Mouse (Mus musculus): Measurements from ENCODE around the gene Cacna1h. TPM values are rescaled to one million over a fixed set of nuclear protein-coding genes. Genes with fewer than 3 reads are reported as not detected.

The Cacna1h gene
- polyA plus RNA-seq (2012; ENCODE audit: insufficient read depth, insufficient read length, low replicate concordance, missing spikeins): not detected in 2 replicates

- TF ChIP-seq POLR2A (IDR thresholded peaks at IDR 0.05; ENCODE audit: insufficient read depth, low read depth, low read length) (no peak), CTCF (IDR thresholded peaks at IDR 0.05; ENCODE audit: insufficient read depth, low read depth, low read length) (peak; percentile 66)
- WGBS: under 1% methylated on average over 101 of the region's 103 CpGs
- Histone ChIP-seq H3K4me1 (ENCODE audit: control insufficient read depth, insufficient read depth, low read length) (peaks cover 47% of the 10 kb centered on the region), H3K27ac (ENCODE audit: insufficient read depth, low read depth, low read length) (peak within 1 kb of the TSS; percentile 47), H3K4me3 (ENCODE audit: insufficient read depth, low read depth, low read length) (peak within 1 kb of the TSS; percentile 67)
Observed at GRCm38 (mm10) chr17:25433617-25434606, at the start of gene Cacna1h. Gene Cacna1h, minus strand, starts transcription at chr17:25433783.

DNA sequence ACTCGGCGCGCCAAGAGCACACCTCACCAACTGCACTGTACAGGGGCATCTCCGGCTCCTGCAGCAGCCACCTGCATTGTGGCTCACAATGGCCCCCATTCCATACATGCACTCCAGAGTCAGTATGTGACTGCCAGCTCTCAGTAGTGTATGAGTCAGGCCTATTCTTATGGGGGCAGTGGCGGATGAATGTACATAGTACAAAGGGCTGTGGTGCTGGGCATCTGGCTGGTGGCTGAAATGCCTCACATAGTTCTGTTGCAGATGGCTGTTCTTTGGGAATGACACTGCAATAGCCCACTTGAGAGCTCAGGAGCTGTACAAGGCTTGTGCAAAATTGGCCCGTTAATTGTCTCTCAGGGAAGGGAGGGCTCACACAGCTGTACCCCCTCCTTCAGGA lies 48.5 kb upstream of the Cacna1h start:
- no peak for TF ChIP-seq POLR2A (IDR thresholded peaks at IDR 0.05; ENCODE audit: insufficient read depth, low read depth, low read length)
- TF ChIP-seq CTCF (IDR thresholded peaks at IDR 0.05; ENCODE audit: insufficient read depth, low read depth, low read length): no peak
- H3K4me3 ChIP-seq (ENCODE audit: insufficient read depth, low read depth, low read length): no peak overlapping the region
- H3K4me1 ChIP-seq (ENCODE audit: control insufficient read depth, insufficient read depth, low read length): peaks cover 5% of the 10 kb centered on the region
- H3K27ac ChIP-seq (ENCODE audit: insufficient read depth, low read depth, low read length): no peak overlapping the region
- 86% methylated on average over 6 of the region's 6 CpGs for WGBS

DNA sequence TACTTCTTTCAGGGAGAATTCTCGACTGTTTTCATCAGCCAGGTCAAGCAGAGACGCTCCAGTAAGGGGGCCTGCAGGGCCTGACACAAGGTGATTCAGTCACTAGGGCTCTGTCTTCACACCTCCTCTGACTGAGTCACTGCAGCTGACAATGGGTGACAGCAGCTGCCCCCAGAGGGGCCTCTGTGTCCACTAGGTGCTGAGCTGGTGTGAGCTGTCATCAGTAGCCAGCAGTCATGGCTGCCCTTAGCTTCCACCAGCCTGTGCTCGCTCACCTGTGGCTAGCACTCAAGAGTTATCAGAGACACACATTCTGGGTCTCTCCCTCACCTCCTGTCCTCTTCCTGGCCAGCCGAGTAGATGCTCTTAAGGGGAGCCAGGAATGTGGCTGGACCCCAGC lies 47.2 kb upstream of the Cacna1h start:
- Histone ChIP-seq H3K27ac (ENCODE audit: insufficient read depth, low read depth, low read length) (no peak overlapping the region), H3K4me3 (ENCODE audit: insufficient read depth, low read depth, low read length) (no peak overlapping the region), H3K4me1 (ENCODE audit: control insufficient read depth, insufficient read depth, low read length) (peaks cover 3% of the 10 kb centered on the region)
- no peak for TF ChIP-seq CTCF (IDR thresholded peaks at IDR 0.05; ENCODE audit: insufficient read depth, low read depth, low read length)
- no peak for TF ChIP-seq POLR2A (IDR thresholded peaks at IDR 0.05; ENCODE audit: insufficient read depth, low read depth, low read length)
- WGBS: 81% methylated on average over 4 of the region's 4 CpGs

GRCm38 (mm10) chr17:25480152-25480551 lies 46.6 kb upstream of the Cacna1h start:
- no peak for TF ChIP-seq POLR2A (IDR thresholded peaks at IDR 0.05; ENCODE audit: insufficient read depth, low read depth, low read length)
- TF ChIP-seq CTCF (IDR thresholded peaks at IDR 0.05; ENCODE audit: insufficient read depth, low read depth, low read length): no peak
- H3K4me3 ChIP-seq (ENCODE audit: insufficient read depth, low read depth, low read length): no peak overlapping the region
- WGBS: 63% methylated on average over 8 of the region's 8 CpGs
- no peaks in the 10 kb centered on the region; the same call in 1 of the 2 replicates for H3K4me1 ChIP-seq (ENCODE audit: control insufficient read depth, insufficient read depth, low read length)
- no peak overlapping the region for H3K27ac ChIP-seq (ENCODE audit: insufficient read depth, low read depth, low read length)

DNA sequence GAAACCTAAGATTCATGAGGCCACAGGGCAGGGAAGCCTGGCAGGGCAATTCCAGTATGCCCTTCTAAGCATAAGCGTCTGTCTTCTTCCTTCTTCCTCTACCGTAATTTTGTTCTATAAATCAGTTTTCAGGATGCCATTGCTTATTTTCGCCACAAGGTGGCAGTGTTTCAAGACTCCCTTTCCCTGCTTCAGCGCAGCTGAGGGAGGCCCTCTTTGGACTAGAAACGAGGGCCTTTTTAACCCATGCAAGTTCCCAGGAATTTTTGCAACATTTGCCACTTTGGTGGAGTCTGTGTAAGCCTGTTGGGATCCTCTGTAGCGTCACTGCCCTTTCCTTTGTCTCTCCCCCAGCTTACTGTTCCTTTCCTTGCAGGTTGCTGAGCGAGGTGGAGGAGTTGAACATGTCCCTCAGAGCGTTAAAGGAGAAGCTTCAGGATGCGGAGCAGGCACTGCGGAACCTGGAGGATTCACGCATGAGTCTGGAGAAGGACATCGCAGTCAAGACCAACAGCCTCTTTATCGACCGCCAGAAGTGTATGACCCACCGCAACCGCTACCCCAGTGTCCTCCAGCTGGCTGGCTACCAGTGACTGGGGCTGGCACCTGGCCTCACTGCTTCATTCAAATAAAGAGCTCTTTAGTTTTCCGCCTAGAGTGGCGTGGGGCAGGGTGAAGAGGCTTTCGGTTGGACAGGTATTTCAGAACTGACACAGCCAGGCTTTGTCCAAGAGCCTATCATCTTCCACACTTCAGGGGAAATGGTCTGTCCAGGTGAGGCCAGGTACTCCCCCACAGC lies 42.6 kb upstream of the Cacna1h start:
- no peak overlapping the region for H3K4me3 ChIP-seq (ENCODE audit: insufficient read depth, low read depth, low read length)
- WGBS: 35% methylated on average over 19 of the region's 19 CpGs
- H3K27ac ChIP-seq (ENCODE audit: insufficient read depth, low read depth, low read length): no peak overlapping the region
- peaks cover 6% of the 10 kb centered on the region for H3K4me1 ChIP-seq (ENCODE audit: control insufficient read depth, insufficient read depth, low read length)
- TF ChIP-seq CTCF (IDR thresholded peaks at IDR 0.05; ENCODE audit: insufficient read depth, low read depth, low read length) (peak; percentile 25; the same call in 1 of the 2 replicates), POLR2A (IDR thresholded peaks at IDR 0.05; ENCODE audit: insufficient read depth, low read depth, low read length) (no peak)

- WGBS: 3% methylated on average over 38 of the region's 38 CpGs
- no peak overlapping the region for H3K27ac ChIP-seq (ENCODE audit: insufficient read depth, low read depth, low read length)
- H3K4me3 ChIP-seq (ENCODE audit: insufficient read depth, low read depth, low read length): peak overlapping the region; percentile 27
- no peak for TF ChIP-seq POLR2A (IDR thresholded peaks at IDR 0.05; ENCODE audit: insufficient read depth, low read depth, low read length)
- peak; percentile 57; the same call in 1 of the 2 replicates for TF ChIP-seq CTCF (IDR thresholded peaks at IDR 0.05; ENCODE audit: insufficient read depth, low read depth, low read length)
- peaks cover 9% of the 10 kb centered on the region for H3K4me1 ChIP-seq (ENCODE audit: control insufficient read depth, insufficient read depth, low read length)
Observed at GRCm38 (mm10) chr17:25474330-25475077, 40.9 kb upstream of the Cacna1h start.

- 82% methylated on average over 14 of the region's 14 CpGs for WGBS
- peaks cover 16% of the 10 kb centered on the region for H3K4me1 ChIP-seq (ENCODE audit: control insufficient read depth, insufficient read depth, low read length)
Observed at GRCm38 (mm10) chr17:25472044-25472443, 38.5 kb upstream of the Cacna1h start.

DNA sequence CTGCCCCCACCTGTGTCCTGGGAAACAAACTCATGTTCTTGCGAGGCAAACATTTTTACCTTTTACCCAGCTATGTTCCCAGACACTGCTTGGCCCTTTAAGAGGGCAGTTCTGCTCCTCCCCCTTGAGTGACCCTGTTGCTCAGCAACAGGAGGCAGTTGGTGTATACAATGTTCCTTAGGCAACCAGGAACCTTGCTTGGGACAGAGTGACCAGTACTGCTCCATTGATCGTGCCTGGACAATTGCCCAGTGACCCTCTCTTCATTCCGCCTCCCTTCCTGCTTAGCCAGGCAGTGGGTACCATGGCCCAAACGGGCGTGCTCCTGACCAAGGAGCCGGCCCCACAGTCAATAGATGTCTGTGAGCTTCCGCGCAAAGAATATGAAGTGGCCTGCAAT lies 37.8 kb upstream of the Cacna1h start:
- H3K4me3 ChIP-seq (ENCODE audit: insufficient read depth, low read depth, low read length): no peak overlapping the region
- H3K4me1 ChIP-seq (ENCODE audit: control insufficient read depth, insufficient read depth, low read length): peaks cover 16% of the 10 kb centered on the region
- no peak overlapping the region for H3K27ac ChIP-seq (ENCODE audit: insufficient read depth, low read depth, low read length)
- no peak for TF ChIP-seq POLR2A (IDR thresholded peaks at IDR 0.05; ENCODE audit: insufficient read depth, low read depth, low read length)
- TF ChIP-seq CTCF (IDR thresholded peaks at IDR 0.05; ENCODE audit: insufficient read depth, low read depth, low read length): no peak
- 50% methylated on average over 8 of the region's 8 CpGs for WGBS

More at GRCm38 (mm10) chr17:25472044-25472443, 38.5 kb upstream of the Cacna1h start:
- H3K27ac ChIP-seq (ENCODE audit: insufficient read depth, low read depth, low read length): no peak overlapping the region
- H3K4me3 ChIP-seq (ENCODE audit: insufficient read depth, low read depth, low read length): no peak overlapping the region
- TF ChIP-seq CTCF (IDR thresholded peaks at IDR 0.05; ENCODE audit: insufficient read depth, low read depth, low read length): no peak
- TF ChIP-seq POLR2A (IDR thresholded peaks at IDR 0.05; ENCODE audit: insufficient read depth, low read depth, low read length): no peak

All from olfactory bulb, adult 2 months (tissue).